In the genomic region with DNA sequence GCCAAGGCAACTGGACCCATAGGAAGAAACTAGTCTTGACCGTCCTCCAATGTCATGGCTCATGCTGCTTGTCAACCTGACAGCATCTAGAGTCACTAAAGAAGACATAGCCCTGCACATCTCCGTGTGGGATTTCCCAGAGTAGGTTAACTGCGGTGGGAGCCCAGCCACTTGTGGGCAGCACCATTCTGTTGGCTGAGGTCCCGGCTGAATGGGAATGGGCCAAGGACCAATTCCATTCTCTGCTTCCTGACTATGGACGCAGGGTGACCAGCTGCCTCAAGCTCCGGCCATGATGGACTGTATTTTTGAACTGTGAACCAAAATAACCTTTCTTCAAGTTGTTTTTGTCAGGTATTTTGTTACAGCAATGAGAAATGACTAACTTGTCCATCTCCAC, we compare ENCODE assay signal across 26 mouse cellular contexts. TPM values are rescaled to one million over a fixed set of nuclear protein-coding genes. Genes with fewer than 3 reads are reported as not detected.
"Had no signal": no experiment of that assay in that cellular context is flagged by ENCODE, and none has a peak within 500 bp of the region (broad histone marks: within the 10 kb centered on the region; RNA-seq: fewer than 3 reads in every experiment).

No protein-coding gene starts in this region.

- DNase-seq: cerebellum, adult 8-10 months; cerebellum, adult 9-11 months; cerebellum, postnatal 25 days; cerebellum, postnatal 36 days; embryo, embryonic 11 days; forebrain, postnatal 0 days; gastrocnemius, adult 2 months; gastrocnemius, postnatal 10 days; gastrocnemius, postnatal 14 days; gastrocnemius, postnatal 25 days; gastrocnemius, postnatal 36 days; heart, adult 11 months; heart, adult 18-20 months; heart, adult 2 months had no signal

- H3K27ac ChIP-seq: embryonic facial prominence, embryonic 10.5 days; embryonic facial prominence, embryonic 12.5 days; embryonic facial prominence, embryonic 13.5 days; embryonic facial prominence, embryonic 15.5 days; forebrain, embryonic 10.5 days; forebrain, embryonic 12.5 days; forebrain, embryonic 13.5 days; forebrain, embryonic 15.5 days; gastrocnemius, adult 2 months; heart, adult 2 months; heart, embryonic 10.5 days had no signal

- H3K9ac ChIP-seq: embryonic facial prominence, embryonic 12.5 days; embryonic facial prominence, embryonic 13.5 days; embryonic facial prominence, embryonic 15.5 days; forebrain, embryonic 12.5 days; forebrain, embryonic 13.5 days; forebrain, embryonic 15.5 days; forebrain, postnatal 0 days had no signal

- H3K36me3 ChIP-seq: embryonic facial prominence, embryonic 10.5 days; embryonic facial prominence, embryonic 12.5 days; embryonic facial prominence, embryonic 13.5 days; embryonic facial prominence, embryonic 15.5 days; forebrain, embryonic 10.5 days; forebrain, embryonic 12.5 days; forebrain, embryonic 15.5 days had no signal

- H3K9me3 ChIP-seq: embryonic facial prominence, embryonic 10.5 days; embryonic facial prominence, embryonic 12.5 days; embryonic facial prominence, embryonic 13.5 days; embryonic facial prominence, embryonic 15.5 days; forebrain, embryonic 10.5 days; forebrain, embryonic 12.5 days; forebrain, embryonic 13.5 days; forebrain, embryonic 15.5 days; heart, embryonic 10.5 days had no signal

- ATAC-seq: forebrain, embryonic 13.5 days; forebrain, embryonic 14.5 days; forebrain, embryonic 15.5 days; forebrain, embryonic 16.5 days; forebrain, postnatal 0 days had no signal

- H3K4me2 ChIP-seq: embryonic facial prominence, embryonic 12.5 days; embryonic facial prominence, embryonic 13.5 days; embryonic facial prominence, embryonic 15.5 days; forebrain, embryonic 12.5 days; forebrain, embryonic 13.5 days; forebrain, embryonic 15.5 days had no signal

- H3K4me3 ChIP-seq: embryonic facial prominence, embryonic 10.5 days; embryonic facial prominence, embryonic 12.5 days; embryonic facial prominence, embryonic 13.5 days; embryonic facial prominence, embryonic 15.5 days; erythroblast, embryonic 14.5 days; forebrain, embryonic 10.5 days; forebrain, embryonic 12.5 days; forebrain, embryonic 13.5 days; forebrain, embryonic 15.5 days; gastrocnemius, adult 2 months; heart, adult 2 months; heart, embryonic 10.5 days had no signal

- H3K27me3 ChIP-seq: embryonic facial prominence, embryonic 12.5 days; embryonic facial prominence, embryonic 13.5 days; embryonic facial prominence, embryonic 15.5 days; forebrain, embryonic 12.5 days; forebrain, embryonic 13.5 days; forebrain, embryonic 15.5 days had no signal

- H3K4me1 ChIP-seq: embryonic facial prominence, embryonic 13.5 days; embryonic facial prominence, embryonic 15.5 days; heart, embryonic 10.5 days had no signal

RNA-seq across cellular contexts. Expression of gene Snhg11, which starts 53.8 kb away (rescaled TPM):
- polyA plus RNA-seq: erythroblast, embryonic 14.5 days had no signal
